Mouse (Mus musculus) MEL (cell line): ENCODE results near the gene 2410004B18Rik. TPM values are rescaled to one million over a fixed set of nuclear protein-coding genes. Genes with fewer than 3 reads are reported as not detected.

ENCODE experiments used
- DNase-seq: peaks from one replicate; pipeline ENCODE4 v3.0.0; 2011; ENCODE audit warnings: low read depth, low spot score
- H3K27ac ChIP-seq: 2 replicates; pipeline ENCODE4 v1.5.1; 2012; ENCODE audit warnings: low read depth, mild to moderate bottlenecking, control low read depth, low read length, moderate library complexity; ENCODE audit not compliant: control insufficient read depth
- H3K27me3 ChIP-seq, 2 experiments: fragments of 150-350 bp in 1 of 2; sonication (generic) in 1 of 2; 2 replicates each; pipeline ENCODE4 v1.6.1; 2012; ENCODE audit warnings: low read length in 2 of 2, mild to moderate bottlenecking in 2 of 2, improper control_type of control experiment in 1 of 2, moderate library complexity in 1 of 2; ENCODE audit not compliant: insufficient read depth in 2 of 2, control insufficient read depth in 1 of 2
- H3K36me3 ChIP-seq, 2 experiments: 2 replicates each; pipeline ENCODE4 v1.6.1; 2012 to 2014; ENCODE audit warnings: low read length in 2 of 2, improper control_type of control experiment in 1 of 2, inconsistent platforms in 1 of 2, mild to moderate bottlenecking in 1 of 2; ENCODE audit not compliant: insufficient read depth in 2 of 2, control insufficient read depth in 1 of 2
- H3K4me1 ChIP-seq, 2 experiments: fragments of 150-350 bp in 1 of 2; sonication (generic) in 1 of 2; 2 replicates each; pipeline ENCODE4 v1.6.1; 2012; ENCODE audit warnings: low read length in 2 of 2, improper control_type of control experiment in 1 of 2, mild to moderate bottlenecking in 1 of 2; ENCODE audit not compliant: insufficient read depth in 2 of 2, control insufficient read depth in 1 of 2
- H3K4me3 ChIP-seq, 2 experiments: fragments of 150-350 bp in 1 of 2; sonication (generic) in 1 of 2; 2 replicates each; pipeline ENCODE4 v1.5.1; 2012; ENCODE audit warnings: low read depth in 2 of 2, low read length in 2 of 2, mild to moderate bottlenecking in 2 of 2, moderate library complexity in 2 of 2, control low read depth in 1 of 2, improper control_type of control experiment in 1 of 2; ENCODE audit not compliant: control insufficient read depth in 1 of 2, insufficient read depth in 1 of 2
- H3K79me2 ChIP-seq: 2 replicates; pipeline ENCODE4 v1.6.1; 2012; ENCODE audit warnings: mild to moderate bottlenecking, low read length, moderate library complexity; ENCODE audit not compliant: control insufficient read depth, poor library complexity, insufficient read depth
- H3K9ac ChIP-seq: 2 replicates; pipeline ENCODE4 v1.6.1; 2012; ENCODE audit warnings: low read depth, mild to moderate bottlenecking, control low read depth, low read length, moderate library complexity; ENCODE audit not compliant: control insufficient read depth, poor library complexity, severe bottlenecking
- H3K9me3 ChIP-seq: fragments of 150-350 bp; sonication (generic); replicated peaks from 2 replicates; pipeline ENCODE4 v1.6.1; 2012; ENCODE audit warnings: mild to moderate bottlenecking, low read length, improper control_type of control experiment, moderate library complexity; ENCODE audit not compliant: insufficient read depth
- BHLHE40 ChIP-seq: IDR thresholded peaks from 2 replicates; pipeline ENCODE4 v1.6.1; 2012; ENCODE audit warnings: low read depth, mild to moderate bottlenecking, inconsistent platforms, low read length, improper control_type of control experiment, borderline replicate concordance
- CHD1 ChIP-seq: IDR thresholded peaks from 2 replicates; pipeline ENCODE4 v1.6.1; 2012; ENCODE audit warnings: low read depth, mild to moderate bottlenecking, inconsistent platforms, low read length, improper control_type of control experiment
- CTCF ChIP-seq, 3 experiments: IDR thresholded peaks in 2 of 3; conservative IDR thresholded peaks in 1 of 3; 2 replicates each; pipeline ENCODE4 v1.5.1; 2011 to 2012; ENCODE audit warnings: low read length in 3 of 3, low read depth in 2 of 3, mild to moderate bottlenecking in 2 of 3, improper control_type of control experiment in 1 of 3, inconsistent platforms in 1 of 3, mixed read lengths in 1 of 3, moderate library complexity in 1 of 3; ENCODE audit not compliant: control insufficient read depth in 1 of 3, insufficient read depth in 1 of 3, poor library complexity in 1 of 3, severe bottlenecking in 1 of 3
- ELF1 ChIP-seq: IDR thresholded peaks from 2 replicates; pipeline ENCODE4 v1.6.1; 2014; ENCODE audit warnings: low read depth, mild to moderate bottlenecking, inconsistent platforms, low read length, improper control_type of control experiment, moderate library complexity
- EP300 ChIP-seq, 2 experiments: IDR thresholded peaks; 2 replicates each; pipeline ENCODE4 v1.6.1; 2011; ENCODE audit warnings: improper control_type of control experiment in 2 of 2, low read length in 2 of 2, low read depth in 1 of 2, mild to moderate bottlenecking in 1 of 2
- ETS1 ChIP-seq: IDR thresholded peaks from 2 replicates; pipeline ENCODE4 v1.6.1; 2012; ENCODE audit warnings: low read depth, mild to moderate bottlenecking, inconsistent platforms, low read length, improper control_type of control experiment, moderate library complexity
- GABPA ChIP-seq: IDR thresholded peaks from 2 replicates; pipeline ENCODE4 v1.6.1; 2012; ENCODE audit warnings: low read depth, mild to moderate bottlenecking, inconsistent platforms, low read length, improper control_type of control experiment, moderate library complexity
- HCFC1 ChIP-seq: IDR thresholded peaks from 2 replicates; pipeline ENCODE4 v1.6.1; 2012; ENCODE audit warnings: low read depth, mild to moderate bottlenecking, inconsistent platforms, low read length, improper control_type of control experiment, moderate library complexity
- KAT2A ChIP-seq: conservative IDR thresholded peaks from 2 replicates; pipeline ENCODE4 v1.6.1; 2012; ENCODE audit warnings: low read depth, low read length, improper control_type of control experiment, inconsistent platforms
- MAZ ChIP-seq: IDR thresholded peaks from 2 replicates; pipeline ENCODE4 v1.6.1; 2012; ENCODE audit warnings: low read depth, mild to moderate bottlenecking, inconsistent platforms, low read length, improper control_type of control experiment
- MXI1 ChIP-seq: IDR thresholded peaks from 2 replicates; pipeline ENCODE4 v1.6.1; 2011; ENCODE audit warnings: mild to moderate bottlenecking, low read depth, low read length, improper control_type of control experiment
- NELFE ChIP-seq: IDR thresholded peaks from 2 replicates; pipeline ENCODE4 v1.6.1; 2011; ENCODE audit warnings: low read depth, low read length, improper control_type of control experiment
- NRF1 ChIP-seq: IDR thresholded peaks from 2 replicates; pipeline ENCODE4 v1.6.1; 2014; ENCODE audit warnings: low read depth, mild to moderate bottlenecking, inconsistent platforms, low read length, improper control_type of control experiment, moderate library complexity; ENCODE audit not compliant: poor library complexity, insufficient read depth, severe bottlenecking
- POLR2A ChIP-seq, 2 experiments: IDR thresholded peaks; 2 replicates each; pipeline ENCODE4 v1.6.1; 2011 to 2012; ENCODE audit warnings: low read length in 2 of 2, mild to moderate bottlenecking in 2 of 2, control low read depth in 1 of 2, improper control_type of control experiment in 1 of 2, low read depth in 1 of 2, moderate library complexity in 1 of 2; ENCODE audit not compliant: control insufficient read depth in 1 of 2, insufficient read depth in 1 of 2, poor library complexity in 1 of 2
- POLR2AphosphoS2 ChIP-seq: IDR thresholded peaks from 2 replicates; pipeline ENCODE4 v1.6.1; 2011; ENCODE audit warnings: low read length, improper control_type of control experiment
- RAD21 ChIP-seq: IDR thresholded peaks from 2 replicates; pipeline ENCODE4 v1.6.1; 2011; ENCODE audit warnings: mild to moderate bottlenecking, low read depth, low read length, improper control_type of control experiment
- RCOR1 ChIP-seq: IDR thresholded peaks from 2 replicates; pipeline ENCODE4 v1.6.1; 2012; ENCODE audit warnings: low read depth, mild to moderate bottlenecking, inconsistent platforms, low read length, improper control_type of control experiment
- SIN3A ChIP-seq: IDR thresholded peaks from 2 replicates; pipeline ENCODE4 v1.6.1; 2012; ENCODE audit warnings: low read length, improper control_type of control experiment, inconsistent platforms
- SMC3 ChIP-seq: IDR thresholded peaks from 2 replicates; pipeline ENCODE4 v1.6.1; 2011; ENCODE audit warnings: low read depth, low read length, improper control_type of control experiment
- TBP ChIP-seq: IDR thresholded peaks from 2 replicates; pipeline ENCODE4 v1.8.0; 2011; ENCODE audit warnings: low read depth, low read length, improper control_type of control experiment
- TCF12 ChIP-seq: IDR thresholded peaks from 2 replicates; pipeline ENCODE4 v1.6.1; 2014; ENCODE audit warnings: low read depth, mild to moderate bottlenecking, inconsistent platforms, low read length, improper control_type of control experiment, moderate library complexity
- UBTF ChIP-seq: IDR thresholded peaks from 2 replicates; pipeline ENCODE4 v1.6.1; 2012; ENCODE audit warnings: low read depth, mild to moderate bottlenecking, inconsistent platforms, low read length, improper control_type of control experiment, moderate library complexity, borderline replicate concordance; ENCODE audit not compliant: insufficient read depth
- ZMIZ1 ChIP-seq: IDR thresholded peaks from 2 replicates; pipeline ENCODE4 v1.6.1; 2012; ENCODE audit warnings: low read depth, mild to moderate bottlenecking, inconsistent platforms, low read length, improper control_type of control experiment, moderate library complexity
- polyA plus RNA-seq, 2 experiments: library from polyadenylated mRNA; stranded (reverse) in 1 of 2; unstranded in 1 of 2; fragments of >175 nt in 1 of 2; fragments of >200 nt in 1 of 2; gene quantifications; 2 replicates each; pipeline versions ENCODE4 v1.2.1 to v1.2.4; 2012; ENCODE audit warnings: low replicate concordance in 2 of 2, low read depth in 1 of 2; ENCODE audit not compliant: insufficient read length in 2 of 2, insufficient read depth in 1 of 2, missing spikeins in 1 of 2
- total RNA-seq: library from RNA; depleted of rRNA; stranded (reverse); fragments of 300-350 nt; gene quantifications from 2 replicates; pipeline ENCODE4 v1.2.3, GENCODE M21; 2012; rRNA removed

2410004B18Rik gene
- 32.1 and 32.3 TPM in 2 replicates for total RNA-seq
- polyA plus RNA-seq, result 10 to 100 TPM in 1 of 2 experiments, not detected in 1; 42.3 TPM

- H3K4me1 ChIP-seq, result peaks cover 3 to 23% of the 10 kb centered on the region in 2 experiments
- peaks cover 2 to 34% of the 10 kb centered on the region in 2 experiments; a peak in 3 of 4 replicates for H3K36me3 ChIP-seq
- TF ChIP-seq SMC3, result peak; percentile 64
- peak; percentile 89 to 93 for TF ChIP-seq POLR2A (IDR thresholded peaks at IDR 0.05; ENCODE audit: control insufficient read depth in 1 of 2, insufficient read depth in 1 of 2, low read depth in 1 of 2, low read length in 2 of 2, poor library complexity in 1 of 2)
- peak; percentile 76; the same call in 1 of the 2 replicates for TF ChIP-seq TBP
- TF ChIP-seq ETS1, result 0 out of 2 replicates have a peak, but pooled peaks have one; percentile 30
- peak; percentile 90 for TF ChIP-seq HCFC1
- no peak for TF ChIP-seq NRF1
- no peak for TF ChIP-seq GABPA
- no peak for TF ChIP-seq CHD1
- TF ChIP-seq ZMIZ1, result peak; percentile 74; the same call in 1 of the 2 replicates
- peak; percentile 25; the same call in 1 of the 2 replicates for TF ChIP-seq MAZ
- TF ChIP-seq CTCF (IDR thresholded peaks at IDR 0.05 in 2 of 3, conservative IDR thresholded peaks at IDR 0.05 in 1 of 3; ENCODE audit: control insufficient read depth in 1 of 3, insufficient read depth in 1 of 3, low read depth in 2 of 3, low read length in 3 of 3, poor library complexity in 1 of 3, severe bottlenecking in 1 of 3), result peak; percentile 74 to 98 (median 95)
- TF ChIP-seq RCOR1, result peak; percentile 54
- peak; percentile 99 for TF ChIP-seq ELF1
- TF ChIP-seq NELFE, result peak; percentile 91
- TF ChIP-seq TCF12, result peak; percentile 49; the same call in 1 of the 2 replicates
- TF ChIP-seq EP300 (IDR thresholded peaks at IDR 0.05; ENCODE audit: low read depth in 1 of 2, low read length in 2 of 2), result peak in 1 of 2 experiments; percentile 39; a peak in 1 of 4 replicates
- TF ChIP-seq SIN3A, result peak; percentile 88
- no peak; the same call in 1 of the 2 replicates for TF ChIP-seq MXI1
- TF ChIP-seq RAD21, result peak; percentile 73
- TF ChIP-seq POLR2AphosphoS2, result peak; percentile 78
- 0 out of 2 replicates have a peak, but pooled peaks have one; percentile 7 for TF ChIP-seq UBTF
- TF ChIP-seq KAT2A, result peak; percentile 44; the same call in 1 of the 2 replicates
- no peak for TF ChIP-seq BHLHE40
- H3K27me3 ChIP-seq, result no peaks in the 10 kb centered on the region
- DNase-seq, result peak; percentile 93
- H3K9me3 ChIP-seq, result no peaks in the 10 kb centered on the region
- peak within 1 kb of the TSS; percentile 16; the same call in 1 of the 2 replicates for H3K27ac ChIP-seq
- peak within 1 kb of the TSS; percentile 96 for H3K9ac ChIP-seq
- H3K4me3 ChIP-seq, result peak within 1 kb of the TSS; percentile 96 to 99
- peaks cover 20% of the 10 kb centered on the region for H3K79me2 ChIP-seq
Observed at GRCm38 (mm10) chr3:145937505-145938404, at the start of gene 2410004B18Rik. Gene 2410004B18Rik, plus strand, starts transcription at chr3:145938014.
